Mouse (Mus musculus) liver, embryonic 11.5 days (tissue): ENCODE results near the gene Nup88. TPM values are rescaled to one million over a fixed set of nuclear protein-coding genes. Genes with fewer than 3 reads are reported as not detected.

Experiments
- ATAC-seq: fragments of 200-750 bp; cut with Nextera tagmentation; replicated peaks from 2 replicates; pipeline ENCODE4 v1.8.0; 2017; ENCODE audit warnings: moderate number of reproducible peaks, mild to moderate bottlenecking, moderate TSS enrichment, moderate library complexity; ENCODE audit not compliant: low FRiP score
- DNase-seq: peaks from one replicate; pipeline ENCODE4 v3.0.0-alpha.2; 2017; ENCODE audit warnings: low spot score
- H3K27ac ChIP-seq: fragments of 300-500 bp; sonication (generic); 2 replicates; pipeline ENCODE4 v1.5.1; 2014; ENCODE audit warnings: mild to moderate bottlenecking, low read depth, low read length, control low read depth
- H3K27me3 ChIP-seq: fragments of 300-500 bp; sonication (generic); replicated peaks from 2 replicates; pipeline ENCODE4 v1.6.1; 2014; ENCODE audit warnings: low read length, mixed read lengths; ENCODE audit not compliant: control insufficient read depth, insufficient read depth
- H3K36me3 ChIP-seq: fragments of 300-500 bp; sonication (generic); 2 replicates; pipeline ENCODE4 v1.6.1; 2014; ENCODE audit warnings: mild to moderate bottlenecking, low read length, moderate library complexity, mixed read lengths; ENCODE audit not compliant: control insufficient read depth, insufficient read depth
- H3K4me1 ChIP-seq: fragments of 300-500 bp; sonication (generic); replicated peaks from 2 replicates; pipeline ENCODE4 v1.6.1; 2014; ENCODE audit warnings: low read length, mixed read lengths; ENCODE audit not compliant: control insufficient read depth, insufficient read depth
- H3K4me2 ChIP-seq: fragments of 300-500 bp; sonication (generic); 2 replicates; pipeline ENCODE4 v1.6.1; 2014; ENCODE audit warnings: mild to moderate bottlenecking, control low read depth, moderate library complexity
- H3K4me3 ChIP-seq: fragments of 300-500 bp; sonication (generic); 2 replicates; pipeline ENCODE4 v1.5.1; 2014; ENCODE audit warnings: low read depth, low read length, control low read depth
- H3K9ac ChIP-seq: fragments of 300-500 bp; sonication (generic); 2 replicates; pipeline ENCODE4 v1.6.1; 2014; ENCODE audit warnings: low read depth, low read length, control low read depth
- H3K9me3 ChIP-seq: fragments of 300-500 bp; sonication (generic); 2 replicates; pipeline ENCODE4 v1.6.1; 2016; ENCODE audit warnings: low read length, inconsistent platforms, mixed read lengths; ENCODE audit not compliant: control insufficient read depth
- WGBS: fragments of 180-500 bp; shearing (Covaris S2); extraction: QIAGEN DNeasy Blood & Tissue Kit; methylation state at CpG from one replicate; pipeline ENCODE4 v1.1.7; 2014; 5-methylcytosine and 5-hydroxymethylcytosine counted together
- polyA plus RNA-seq: library from polyadenylated mRNA; unstranded; fragments of >200 nt; fragmentation: Nextera tagmentation; extraction: Ambion mirVana; gene quantifications from 2 replicates; pipeline ENCODE4 v1.2.1, GENCODE M21; 2014

Gene Nup88
- polyA plus RNA-seq, 1 experiment from 2014 or later, result 125 TPM

DNA sequence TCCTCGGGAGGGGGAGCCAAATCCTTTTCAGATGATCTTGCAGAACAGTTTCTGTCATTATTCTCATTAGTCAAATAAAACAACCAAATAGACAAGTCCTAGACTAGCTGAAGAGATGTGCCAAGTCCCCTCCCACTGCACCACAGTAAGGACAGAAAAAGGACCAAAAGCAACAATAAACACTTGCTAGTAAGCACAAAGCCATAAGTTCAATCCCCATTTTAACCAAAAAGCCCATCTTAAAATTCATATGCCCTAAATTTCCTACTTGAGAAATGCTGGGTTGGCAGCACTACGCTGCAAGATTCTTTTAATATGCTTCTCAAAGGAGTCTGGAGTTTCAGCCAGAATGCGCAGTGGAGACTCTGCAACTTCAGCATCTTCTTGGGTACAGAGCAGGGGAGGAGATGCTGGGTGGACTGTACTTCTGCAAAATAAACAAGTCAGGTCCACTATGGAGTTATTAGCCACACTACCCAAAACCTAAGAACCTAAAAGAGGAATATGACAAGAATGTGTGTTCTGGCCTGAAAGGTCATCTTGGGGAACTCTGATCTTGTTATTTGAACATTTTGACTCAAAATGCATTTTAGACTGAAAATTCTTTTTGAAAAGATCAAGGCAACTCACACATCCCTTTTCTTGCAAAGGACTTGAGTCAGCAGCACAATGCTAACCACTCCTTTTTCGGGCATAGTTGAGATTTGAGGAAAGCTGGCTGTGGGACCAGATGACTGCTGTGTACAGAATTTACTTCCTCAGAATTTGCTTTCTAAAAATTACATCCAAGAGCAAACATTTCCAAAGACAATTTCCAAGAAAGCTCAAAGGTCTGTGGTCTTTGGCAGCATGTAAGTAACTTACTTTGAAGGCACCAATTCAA lies 24.6 kb downstream of the Nup88 start:
- H3K9me3 ChIP-seq, result no peaks in the 10 kb centered on the region
- no peak overlapping the region for H3K4me2 ChIP-seq
- no peak for ATAC-seq
- no peaks in the 10 kb centered on the region for H3K27me3 ChIP-seq
- no peak overlapping the region for H3K27ac ChIP-seq
- H3K4me1 ChIP-seq, result no peaks in the 10 kb centered on the region
- no peak overlapping the region for H3K9ac ChIP-seq
- H3K36me3 ChIP-seq, result peaks cover 54% of the 10 kb centered on the region
- WGBS, result 83% methylated on average over 4 of the region's 4 CpGs
- H3K4me3 ChIP-seq, result no peak overlapping the region
- no peak for DNase-seq

DNA sequence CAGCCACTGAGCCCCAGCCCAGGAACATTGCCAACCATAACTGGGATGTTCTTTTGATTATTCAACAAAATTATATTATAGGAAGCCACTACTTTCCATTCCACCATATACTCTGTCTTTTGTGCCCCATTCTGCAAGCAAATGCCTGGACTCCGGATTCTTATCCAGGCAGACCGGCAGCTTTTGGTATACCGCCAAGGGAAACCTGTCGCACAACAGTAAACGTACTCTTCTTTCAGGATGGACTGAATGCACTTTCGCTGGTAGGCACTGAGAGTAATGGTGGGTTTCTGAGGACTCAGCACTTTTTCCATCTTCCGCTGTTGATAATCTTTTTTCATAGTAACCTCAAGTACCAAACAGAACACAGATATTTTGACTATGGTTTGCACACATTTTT lies 26.1 kb downstream of the Nup88 start:
- Histone ChIP-seq H3K9me3 (no peaks in the 10 kb centered on the region), H3K36me3 (peaks cover 45% of the 10 kb centered on the region), H3K27me3 (no peaks in the 10 kb centered on the region), H3K4me3 (no peak overlapping the region), H3K9ac (no peak overlapping the region), H3K4me1 (no peaks in the 10 kb centered on the region), H3K4me2 (no peak overlapping the region), H3K27ac (no peak overlapping the region)
- no peak for DNase-seq
- WGBS, result 92% methylated on average over 7 of the region's 7 CpGs
- ATAC-seq, result no peak

DNA sequence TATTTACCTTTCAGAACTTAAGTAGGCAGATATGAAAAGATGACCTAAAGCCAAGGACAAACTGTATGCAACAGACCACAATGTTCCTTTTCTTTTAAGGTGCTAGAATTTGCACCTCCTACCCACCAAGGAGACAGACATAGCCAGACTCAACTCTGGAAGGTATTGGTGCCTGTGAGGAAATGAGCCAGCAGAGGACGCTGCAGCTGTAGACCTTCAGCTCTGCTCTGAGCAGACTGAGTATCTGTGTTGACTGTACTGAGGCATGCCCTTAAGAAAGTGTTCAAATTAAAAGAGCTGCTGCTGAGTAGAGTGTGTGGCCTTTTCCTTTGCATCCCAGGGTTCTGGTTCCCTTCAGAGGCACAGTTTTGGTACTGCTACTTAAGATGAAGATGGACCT lies 27.2 kb downstream of the Nup88 start:
- H3K9me3 ChIP-seq, result no peaks in the 10 kb centered on the region
- H3K27me3 ChIP-seq, result no peaks in the 10 kb centered on the region
- 73% methylated on average over 1 of the region's 1 CpGs for WGBS
- H3K9ac ChIP-seq, result no peak overlapping the region
- H3K27ac ChIP-seq, result no peak overlapping the region
- H3K36me3 ChIP-seq, result peaks cover 37% of the 10 kb centered on the region
- H3K4me1 ChIP-seq, result no peaks in the 10 kb centered on the region
- ATAC-seq, result no peak
- H3K4me3 ChIP-seq, result no peak overlapping the region
- no peak overlapping the region for H3K4me2 ChIP-seq
- DNase-seq, result no peak

DNA sequence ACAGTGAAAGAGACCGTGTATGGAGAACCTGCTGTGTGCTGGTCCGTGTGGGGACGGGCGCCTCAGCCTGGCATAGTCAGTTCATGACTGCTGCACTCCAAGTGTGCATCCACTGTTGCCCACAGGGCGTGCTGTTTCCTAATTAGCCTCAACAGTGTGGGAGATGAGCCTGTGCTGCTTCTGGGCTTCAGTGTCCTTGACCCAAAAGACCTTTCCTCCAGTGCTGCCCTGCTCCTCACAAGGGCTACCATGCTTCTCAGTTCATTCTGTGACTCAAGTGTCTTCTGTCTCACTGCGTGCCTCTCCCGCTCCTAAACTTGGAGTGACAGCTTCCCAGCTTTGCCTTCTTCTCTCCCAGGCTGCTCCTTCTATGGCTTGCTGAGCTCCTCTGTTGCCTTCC lies 34.5 kb downstream of the Nup88 start:
- no peak for DNase-seq
- Histone ChIP-seq H3K9me3 (no peaks in the 10 kb centered on the region), H3K27me3 (no peaks in the 10 kb centered on the region), H3K4me3 (no peak overlapping the region), H3K9ac (no peak overlapping the region), H3K4me1 (no peaks in the 10 kb centered on the region), H3K4me2 (no peak overlapping the region), H3K36me3 (peaks cover 21% of the 10 kb centered on the region), H3K27ac (no peak overlapping the region)
- 92% methylated on average over 7 of the region's 7 CpGs for WGBS
- no peak for ATAC-seq

DNA sequence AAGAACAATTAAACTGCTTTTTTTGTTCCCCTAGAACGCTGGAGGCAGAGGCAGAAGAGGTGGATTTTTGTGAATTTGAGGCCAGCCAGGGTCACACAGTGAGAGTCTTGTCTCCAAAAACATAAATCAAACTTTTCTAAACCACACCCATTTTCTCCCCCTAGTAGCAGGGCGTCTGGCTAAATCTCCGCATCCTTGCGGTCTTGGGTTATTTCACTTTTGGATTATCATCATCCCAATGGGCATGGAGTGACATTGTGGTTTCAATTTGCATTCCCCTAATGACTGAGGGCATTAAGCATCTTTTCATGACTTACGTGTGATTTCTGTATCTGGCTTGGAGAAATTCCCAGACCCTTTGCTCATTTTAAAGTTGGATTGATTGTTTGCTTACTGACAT lies 38.3 kb downstream of the Nup88 start:
- Histone ChIP-seq H3K36me3 (peaks cover 15% of the 10 kb centered on the region), H3K27ac (no peak overlapping the region), H3K4me3 (no peak overlapping the region), H3K27me3 (no peaks in the 10 kb centered on the region), H3K9ac (no peak overlapping the region), H3K4me1 (no peaks in the 10 kb centered on the region), H3K9me3 (no peaks in the 10 kb centered on the region), H3K4me2 (no peak overlapping the region)
- no peak for DNase-seq
- WGBS, result 85% methylated on average over 5 of the region's 5 CpGs
- no peak for ATAC-seq

DNA sequence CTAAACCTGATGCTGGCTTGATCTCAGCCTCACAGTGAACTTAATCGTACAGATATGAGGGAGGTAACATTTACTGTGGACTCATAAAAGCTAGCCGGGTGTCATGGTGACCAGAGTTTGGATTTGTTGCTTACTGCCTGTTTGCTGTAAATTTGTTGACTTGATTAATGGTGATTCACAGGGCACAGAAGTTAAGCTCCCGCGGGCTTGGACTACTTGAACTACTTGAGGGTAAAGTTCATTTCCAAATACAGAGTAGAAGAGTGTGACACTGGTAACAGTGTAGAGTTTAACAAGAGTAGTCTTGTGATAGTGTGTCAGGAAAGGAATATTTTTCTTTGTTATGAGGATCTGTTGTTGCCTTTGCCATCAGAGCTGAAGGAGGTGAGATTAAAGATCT lies 50.2 kb downstream of the Nup88 start:
- H3K4me2 ChIP-seq, result no peak overlapping the region
- H3K4me3 ChIP-seq, result no peak overlapping the region
- ATAC-seq (no peak), DNase-seq (no peak)
- H3K36me3 ChIP-seq, result peaks cover 16% of the 10 kb centered on the region
- WGBS, result 87% methylated on average over 4 of the region's 4 CpGs
- no peaks in the 10 kb centered on the region for H3K4me1 ChIP-seq
- no peaks in the 10 kb centered on the region for H3K9me3 ChIP-seq
- no peaks in the 10 kb centered on the region for H3K27me3 ChIP-seq
- H3K9ac ChIP-seq, result no peak overlapping the region
- H3K27ac ChIP-seq, result no peak overlapping the region

DNA sequence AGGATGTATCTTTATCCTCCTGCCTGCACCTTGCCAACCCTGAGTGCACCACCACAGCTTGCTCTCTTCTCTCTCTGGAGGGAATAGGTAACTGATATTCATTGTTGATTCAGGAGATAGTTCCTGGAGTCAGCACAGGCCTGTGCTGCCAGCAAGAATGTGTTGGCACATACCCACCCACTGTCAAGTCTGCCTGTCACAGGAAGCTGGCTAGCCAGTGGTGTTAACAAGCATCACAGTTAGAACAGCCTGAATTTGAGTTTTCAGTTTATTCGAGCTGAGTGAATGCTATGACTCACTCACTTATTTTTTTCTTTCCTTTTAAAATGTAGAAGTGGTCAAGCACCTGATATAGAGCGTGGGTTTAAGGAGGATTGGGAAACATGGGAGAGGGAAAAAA lies 51.9 kb downstream of the Nup88 start:
- Histone ChIP-seq H3K4me3 (no peak overlapping the region), H3K9ac (no peak overlapping the region), H3K27ac (no peak overlapping the region), H3K4me1 (no peaks in the 10 kb centered on the region), H3K36me3 (peaks cover 10% of the 10 kb centered on the region), H3K9me3 (no peaks in the 10 kb centered on the region), H3K27me3 (no peaks in the 10 kb centered on the region), H3K4me2 (no peak overlapping the region)
- 79% methylated on average over 2 of the region's 2 CpGs for WGBS
- no peak for DNase-seq
- no peak for ATAC-seq

DNA sequence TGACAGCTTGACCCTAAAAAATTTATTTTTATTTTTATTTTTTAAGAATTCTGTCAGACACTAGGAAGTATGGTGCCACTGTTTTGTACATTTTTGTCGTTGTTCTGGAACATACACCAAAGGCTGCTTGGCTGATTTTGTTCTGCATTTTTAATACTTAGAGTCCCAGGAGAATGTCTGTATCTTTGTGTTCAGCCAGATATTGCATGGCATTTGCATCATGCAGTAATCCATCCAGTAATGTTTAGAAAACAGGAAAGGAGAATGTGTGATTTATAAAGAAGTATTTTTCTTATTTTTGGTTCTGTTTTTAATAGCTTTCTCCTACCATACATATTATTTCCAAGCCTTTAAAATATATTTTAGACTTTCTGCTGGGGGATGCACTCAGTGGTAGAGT lies 57.9 kb downstream of the Nup88 start:
- no peaks in the 10 kb centered on the region for H3K9me3 ChIP-seq
- H3K27me3 ChIP-seq, result no peaks in the 10 kb centered on the region
- DNase-seq (no peak), ATAC-seq (no peak)
- H3K9ac ChIP-seq, result no peak overlapping the region
- no peak overlapping the region for H3K4me2 ChIP-seq
- H3K4me3 ChIP-seq, result no peak overlapping the region
- peaks cover 22% of the 10 kb centered on the region for H3K36me3 ChIP-seq
- 83% methylated on average over 1 of the region's 1 CpGs for whole genome bisulfite sequencing
- H3K27ac ChIP-seq, result no peak overlapping the region
- no peaks in the 10 kb centered on the region for H3K4me1 ChIP-seq

DNA sequence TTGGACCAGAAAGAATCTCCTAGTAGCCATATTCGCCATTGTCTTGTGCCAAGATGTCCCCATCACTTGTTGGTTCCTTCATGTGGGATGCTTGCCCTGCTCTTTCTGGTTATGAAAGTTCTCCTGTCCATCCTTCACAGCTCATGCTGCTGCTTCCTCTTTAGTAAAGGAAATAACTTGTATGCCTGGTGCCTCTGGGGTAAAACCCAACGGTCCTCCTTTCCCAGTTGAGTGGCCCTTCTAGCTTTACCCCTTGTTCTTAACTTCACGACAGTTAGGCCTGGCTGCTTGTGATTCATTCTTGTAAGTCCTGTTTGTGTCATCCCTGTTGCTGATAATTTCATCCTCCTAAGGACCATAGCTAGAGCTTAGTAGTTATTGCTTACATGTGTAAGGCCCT lies 58.5 kb downstream of the Nup88 start:
- 82% methylated on average over 3 of the region's 3 CpGs for WGBS

More for the DNA sequence above, 58.5 kb downstream of the Nup88 start:
- H3K36me3 ChIP-seq, result peaks cover 24% of the 10 kb centered on the region
- H3K4me3 ChIP-seq, result no peak overlapping the region
- H3K4me2 ChIP-seq, result no peak overlapping the region
- no peak for ATAC-seq
- no peak for DNase-seq
- H3K27ac ChIP-seq, result no peak overlapping the region
- H3K4me1 ChIP-seq, result no peaks in the 10 kb centered on the region
- H3K27me3 ChIP-seq, result no peaks in the 10 kb centered on the region
- no peaks in the 10 kb centered on the region for H3K9me3 ChIP-seq
- no peak overlapping the region for H3K9ac ChIP-seq
